Comparison of ENCODE assay signal across 16 mouse cellular contexts in genomic region chr19:57352337-57352935, GRCm38 (mm10). TPM values are rescaled to one million over a fixed set of nuclear protein-coding genes. Genes with fewer than 3 reads are reported as not detected.
A peak's percentile ranks its signal among the peaks of the same experiment; 100 is the strongest.
DNase-seq lines count a peak whose midpoint lies in the region; ATAC-seq and TF ChIP-seq lines count a peak whose summit lies in the region.
"Had no signal": no experiment of that assay in that cellular context is flagged by ENCODE, and none has a peak within 500 bp of the region (broad histone marks: within the 10 kb centered on the region; RNA-seq: fewer than 3 reads in every experiment).

No protein-coding gene starts in this region.

- H3K36me3 ChIP-seq in embryonic facial prominence, embryonic 11.5 days (replicated peaks; ENCODE audit: control insufficient read depth, insufficient read depth, low read depth, low read length): no peaks in the 10 kb centered on the region
- no peaks in the 10 kb centered on the region for H3K36me3 ChIP-seq in embryonic facial prominence, embryonic 10.5 days (replicated peaks)
- no peaks in the 10 kb centered on the region for H3K36me3 ChIP-seq in midbrain, postnatal 0 days (ENCODE audit: insufficient read depth, low read length)
- H3K36me3 ChIP-seq: heart, embryonic 10.5 days; limb, embryonic 12.5 days had no signal

- no peaks in the 10 kb centered on the region for H3K4me1 ChIP-seq in embryonic facial prominence, embryonic 11.5 days (ENCODE audit: control insufficient read depth, insufficient read depth, low read length)
- H3K4me1 ChIP-seq in embryonic facial prominence, embryonic 10.5 days: peaks cover 14% of the 10 kb centered on the region
- H3K4me1 ChIP-seq in midbrain, postnatal 0 days (ENCODE audit: insufficient read depth, low read length): no peaks in the 10 kb centered on the region

- peak; percentile 36 for TF ChIP-seq CTCF in left cerebral cortex, adult 2 months (IDR thresholded peaks at IDR 0.05)
- no peak for TF ChIP-seq CTCF in midbrain, postnatal 0 days (IDR thresholded peaks at IDR 0.05)

- no peak overlapping the region for H3K9ac ChIP-seq in embryonic facial prominence, embryonic 11.5 days (replicated peaks; ENCODE audit: low read length)
- H3K9ac ChIP-seq in midbrain, postnatal 0 days (replicated peaks; ENCODE audit: low read length, poor library complexity, severe bottlenecking): no peak overlapping the region
- H3K9ac ChIP-seq: limb, embryonic 12.5 days had no signal

- no peak overlapping the region for H3K4me3 ChIP-seq in embryonic facial prominence, embryonic 11.5 days (ENCODE audit: low read depth, low read length)
- H3K4me3 ChIP-seq in embryonic facial prominence, embryonic 10.5 days: no peak overlapping the region
- H3K4me3 ChIP-seq in left cerebral cortex, adult 2 months: no peak overlapping the region
- no peak overlapping the region for H3K4me3 ChIP-seq in midbrain, postnatal 0 days (ENCODE audit: low read depth, low read length)
- H3K4me3 ChIP-seq: heart, embryonic 10.5 days; limb, embryonic 12.5 days had no signal

- 70% methylated on average over 12 of the region's 12 CpGs for WGBS in embryonic facial prominence, embryonic 11.5 days
- 79% methylated on average over 12 of the region's 12 CpGs for WGBS in embryonic facial prominence, embryonic 10.5 days
- WGBS in midbrain, postnatal 0 days: 91% methylated on average over 12 of the region's 12 CpGs

- ATAC-seq in embryonic facial prominence, embryonic 11.5 days (replicated peaks; ENCODE audit: insufficient number of reproducible peaks, low FRiP score, low TSS enrichment, low read depth): no peak
- ATAC-seq in midbrain, postnatal 0 days (ENCODE audit: low FRiP score): no peak

- intact Hi-C loops in left cerebral cortex, adult 2 months (cut with DNase I): no loop called here
- intact Hi-C loops in left cerebral cortex, postnatal 10 days (cut with DNase I): no loop called here

- H3K27ac ChIP-seq in embryonic facial prominence, embryonic 11.5 days (replicated peaks; ENCODE audit: low read depth, low read length): no peak overlapping the region
- H3K27ac ChIP-seq in embryonic facial prominence, embryonic 10.5 days (replicated peaks): no peak overlapping the region
- peak overlapping the region; percentile 13; the same call in 1 of the 2 replicates for H3K27ac ChIP-seq in left cerebral cortex, adult 2 months
- H3K27ac ChIP-seq in midbrain, postnatal 0 days (ENCODE audit: low read depth, low read length): no peak overlapping the region
- H3K27ac ChIP-seq: heart, embryonic 10.5 days; limb, embryonic 12.5 days had no signal

- H3K4me2 ChIP-seq in embryonic facial prominence, embryonic 11.5 days (ENCODE audit: low read depth, low read length): no peak overlapping the region
- H3K4me2 ChIP-seq in midbrain, postnatal 0 days (ENCODE audit: low read depth, low read length, poor library complexity, severe bottlenecking): no peak overlapping the region
- H3K4me2 ChIP-seq: limb, embryonic 12.5 days had no signal

- H3K9me3 ChIP-seq in embryonic facial prominence, embryonic 11.5 days (replicated peaks; ENCODE audit: control insufficient read depth, low read length): no peaks in the 10 kb centered on the region
- H3K9me3 ChIP-seq in embryonic facial prominence, embryonic 10.5 days: peaks cover 10% of the 10 kb centered on the region
- H3K9me3 ChIP-seq in midbrain, postnatal 0 days (ENCODE audit: low read length): no peaks in the 10 kb centered on the region
- H3K9me3 ChIP-seq: heart, embryonic 10.5 days had no signal

- DNase-seq in embryonic facial prominence, embryonic 11.5 days (ENCODE audit: low spot score): peak; percentile 55
- DNase-seq in embryonic facial prominence, embryonic 10.5 days (ENCODE audit: low spot score): no peak
- DNase-seq in left cerebral cortex, adult 2 months (ENCODE audit: extremely low spot score in 1 of 2, low spot score in 2 of 2): no peak
- DNase-seq in left cerebral cortex, adult 11 months (ENCODE audit: low spot score): no peak
- peak; percentile 40 to 56 for DNase-seq in left cerebral cortex, postnatal 10 days (ENCODE audit: extremely low spot score in 1 of 2, low spot score in 2 of 2)
- DNase-seq in telencephalon, adult 2 months (ENCODE audit: low read depth, low spot score): peak; percentile 67
- no peak for DNase-seq in midbrain, postnatal 0 days (ENCODE audit: low spot score)
- DNase-seq in cerebellum, adult 8-10 months: no peak
- DNase-seq: adrenal gland, postnatal 25 days; gastrocnemius, postnatal 14 days; heart, postnatal 36 days; lung, adult 2 months; retina, postnatal 1 day; thymus, postnatal 25 days had no signal

- H3K27me3 ChIP-seq in embryonic facial prominence, embryonic 11.5 days (ENCODE audit: control insufficient read depth, insufficient read depth, low read length): no peaks in the 10 kb centered on the region
- no peaks in the 10 kb centered on the region for H3K27me3 ChIP-seq in embryonic facial prominence, embryonic 10.5 days (replicated peaks; ENCODE audit: low read depth, poor library complexity, severe bottlenecking)
- H3K27me3 ChIP-seq in midbrain, postnatal 0 days (ENCODE audit: insufficient read depth, low read length): no peaks in the 10 kb centered on the region
- H3K27me3 ChIP-seq: limb, embryonic 12.5 days had no signal

RNA-seq across cellular contexts. Expression of gene Fam160b1, which starts 8.0 kb away (rescaled TPM):
- 14.9 and 16.4 TPM in 2 replicates for polyA plus RNA-seq in embryonic facial prominence, embryonic 11.5 days (2014; fragmentation: Nextera tagmentation; extraction: Ambion mirVana)
- 12.6 and 13.1 TPM in 2 replicates for polyA plus RNA-seq in embryonic facial prominence, embryonic 10.5 days (2016; fragmentation: Nextera tagmentation; extraction: Ambion mirVana)
- 10 to 100 TPM; 24.2 to 27.1 TPM for total RNA-seq in left cerebral cortex, adult 2 months (2021)
- 10 to 100 TPM; 23.2 to 24.6 TPM for total RNA-seq in left cerebral cortex, postnatal 10 days (2021)
- 19.9 and 22.4 TPM in 2 replicates for total RNA-seq in midbrain, postnatal 0 days (2014; rRNA removed)
- polyA plus RNA-seq in midbrain, postnatal 0 days (2015; fragmentation: Nextera tagmentation; extraction: Ambion mirVana): 10.7 and 11.0 TPM in 2 replicates

RNA-seq across cellular contexts. Expression of gene Ablim1, which starts 37.7 kb away (rescaled TPM):
- polyA plus RNA-seq in embryonic facial prominence, embryonic 11.5 days (2014; fragmentation: Nextera tagmentation; extraction: Ambion mirVana): 22.8 and 24.2 TPM in 2 replicates
- 17.7 and 22.4 TPM in 2 replicates for polyA plus RNA-seq in embryonic facial prominence, embryonic 10.5 days (2016; fragmentation: Nextera tagmentation; extraction: Ambion mirVana)
- total RNA-seq in left cerebral cortex, adult 2 months (2021): 100 to 1,000 TPM; 118 to 124 TPM
- 100 to 1,000 TPM; 126 to 136 TPM for total RNA-seq in left cerebral cortex, postnatal 10 days (2021)
- 81.2 and 104 TPM in 2 replicates for total RNA-seq in midbrain, postnatal 0 days (2014; rRNA removed)
- polyA plus RNA-seq in midbrain, postnatal 0 days (2015; fragmentation: Nextera tagmentation; extraction: Ambion mirVana): 50.7 and 53.2 TPM in 2 replicates

Comparison
In these comparisons a context has a peak if more than half of its experiments do, and no peak if none do; other contexts are left out.
1. DNase-seq: peak in embryonic facial prominence, embryonic 11.5 days (single experiment), left cerebral cortex, postnatal 10 days (2 of 2) and telencephalon, adult 2 months (single experiment); none in embryonic facial prominence, embryonic 10.5 days (single experiment), left cerebral cortex, adult 2 months (0 of 2), left cerebral cortex, adult 11 months (single experiment), midbrain, postnatal 0 days (single experiment) and cerebellum, adult 8-10 months (single experiment).